Mouse (Mus musculus): ENCODE results near the gene Gnb2.

GRCm38 (mm10) chr5:137514811-137515210, 18.5 kb downstream of the Gnb2 start:
- TF ChIP-seq CTCF (IDR thresholded peaks at IDR 0.05 in 2 of 3, conservative IDR thresholded peaks at IDR 0.05 in 1 of 3; ENCODE audit: control insufficient read depth in 1 of 3, insufficient read depth in 1 of 3, low read depth in 2 of 3, low read length in 3 of 3, poor library complexity in 1 of 3, severe bottlenecking in 1 of 3) (no peak), E2F4 (IDR thresholded peaks at IDR 0.05; ENCODE audit: borderline replicate concordance, low read depth, low read length) (no peak), HCFC1 (IDR thresholded peaks at IDR 0.05; ENCODE audit: low read depth, low read length) (no peak), ZC3H11A (IDR thresholded peaks at IDR 0.05; ENCODE audit: low read depth, low read length) (no peak), MXI1 (IDR thresholded peaks at IDR 0.05; ENCODE audit: low read depth, low read length) (no peak), MAFK (IDR thresholded peaks at IDR 0.05; ENCODE audit: borderline replicate concordance, low read depth, low read length) (no peak), POLR2AphosphoS2 (IDR thresholded peaks at IDR 0.05; ENCODE audit: low read length) (no peak), POLR2A (IDR thresholded peaks at IDR 0.05; ENCODE audit: control insufficient read depth in 1 of 2, insufficient read depth in 1 of 2, low read depth in 1 of 2, low read length in 2 of 2, poor library complexity in 1 of 2) (no peak), EP300 (IDR thresholded peaks at IDR 0.05; ENCODE audit: low read depth in 1 of 2, low read length in 2 of 2) (no peak)
